Mouse (Mus musculus): ENCODE measurements at regions not wholly inside any gene's neighbourhood (a gene's known extent, or its start where the extent isn't known, plus 50 kb on each side); places are given as distances from the start of the nearest gene placed in this dataset.

GRCm38 (mm10) chr3:42570364-42571024, 828.1 kb downstream of the D3Ertd751e start:
- Histone ChIP-seq H3K36me3 (ENCODE audit: control insufficient read depth, insufficient read depth, low read length) (no peaks in the 10 kb centered on the region), H3K4me2 (replicated peaks; ENCODE audit: low read depth, low read length, severe bottlenecking) (no peak overlapping the region), H3K9me3 (ENCODE audit: control insufficient read depth, low read length) (no peaks in the 10 kb centered on the region), H3K27ac (replicated peaks; ENCODE audit: low read depth, low read length) (no peak overlapping the region), H3K4me1 (ENCODE audit: control insufficient read depth, insufficient read depth, low read length) (peaks cover 3% of the 10 kb centered on the region; the same call in 1 of the 2 replicates), H3K9ac (ENCODE audit: low read depth, low read length, severe bottlenecking) (no peak overlapping the region), H3K27me3 (ENCODE audit: control insufficient read depth, insufficient read depth, low read length) (no peaks in the 10 kb centered on the region), H3K4me3 (replicated peaks; ENCODE audit: low read length) (no peak overlapping the region)
- 67% methylated on average over 3 of the region's 3 CpGs for WGBS
- TF ChIP-seq POLR2A (IDR thresholded peaks at IDR 0.05; ENCODE audit: borderline replicate concordance, extremely low read depth, insufficient read depth, insufficient read length) = no peak
- no peak for ATAC-seq (ENCODE audit: low FRiP score, low read depth)
- no peak for DNase-seq (ENCODE audit: low spot score)

DNA sequence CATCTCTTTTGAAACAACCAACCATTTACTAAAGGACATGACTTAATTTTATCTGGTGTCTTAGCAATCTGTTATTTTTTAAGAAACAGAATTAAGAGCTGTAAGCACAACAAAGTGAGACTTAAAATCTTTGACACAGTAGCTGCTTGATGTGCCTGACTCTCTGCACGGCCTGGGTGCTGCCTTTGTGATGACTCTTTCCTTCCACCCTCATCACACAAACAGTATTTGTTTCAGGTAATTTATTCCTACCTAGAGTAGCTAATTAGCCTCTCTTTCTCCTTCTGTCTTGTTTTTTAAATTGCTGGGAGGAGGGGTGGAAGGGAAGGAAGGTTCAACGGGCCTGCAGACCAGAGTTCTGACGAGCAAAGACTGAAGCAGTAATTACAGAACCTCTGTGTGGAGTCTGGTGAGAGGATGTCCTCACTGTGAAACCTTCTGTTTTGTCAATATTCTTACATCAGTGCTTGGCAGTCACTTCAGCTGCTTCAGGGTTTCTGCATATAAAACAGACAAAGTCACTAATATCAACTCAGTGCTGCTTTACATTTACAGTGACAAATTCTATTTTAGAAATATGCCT, 829.6 kb downstream of the D3Ertd751e start:
- no peak overlapping the region for H3K9ac ChIP-seq (ENCODE audit: low read depth, low read length, severe bottlenecking)
- H3K4me3 ChIP-seq (replicated peaks; ENCODE audit: low read length) = no peak overlapping the region
- no peaks in the 10 kb centered on the region for H3K36me3 ChIP-seq (ENCODE audit: control insufficient read depth, insufficient read depth, low read length)
- ATAC-seq (ENCODE audit: low FRiP score, low read depth) (no peak), DNase-seq (ENCODE audit: low spot score) (no peak)
- 29% methylated on average over 3 of the region's 3 CpGs for WGBS
- H3K27ac ChIP-seq (replicated peaks; ENCODE audit: low read depth, low read length) = no peak overlapping the region
- peaks cover 3% of the 10 kb centered on the region; the same call in 1 of the 2 replicates for H3K4me1 ChIP-seq (ENCODE audit: control insufficient read depth, insufficient read depth, low read length)
- no peaks in the 10 kb centered on the region for H3K27me3 ChIP-seq (ENCODE audit: control insufficient read depth, insufficient read depth, low read length)
- H3K4me2 ChIP-seq (replicated peaks; ENCODE audit: low read depth, low read length, severe bottlenecking) = no peak overlapping the region
- no peaks in the 10 kb centered on the region for H3K9me3 ChIP-seq (ENCODE audit: control insufficient read depth, low read length)
- no peak for TF ChIP-seq POLR2A (IDR thresholded peaks at IDR 0.05; ENCODE audit: borderline replicate concordance, extremely low read depth, insufficient read depth, insufficient read length)

DNA sequence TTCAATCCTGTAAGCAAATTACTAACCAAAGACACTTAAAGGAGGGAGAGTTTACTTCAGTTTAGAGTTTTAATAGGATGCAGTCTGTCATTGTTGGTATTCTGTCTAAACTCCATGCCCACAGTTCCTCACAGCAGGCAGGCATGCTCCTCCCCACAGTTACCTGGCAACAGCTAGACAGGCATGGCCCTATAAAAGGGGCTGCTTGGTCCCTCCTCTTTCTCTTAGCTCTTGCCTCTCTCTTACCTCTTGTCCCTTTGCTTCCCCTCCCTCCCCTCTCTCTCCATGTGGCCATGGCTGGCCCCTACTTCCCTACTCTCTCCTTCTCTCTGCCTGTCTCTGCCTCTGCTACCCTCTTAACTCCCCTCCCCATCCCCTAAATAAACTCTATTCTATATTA, 830.7 kb downstream of the D3Ertd751e start:
- no peak overlapping the region for H3K9ac ChIP-seq (ENCODE audit: low read depth, low read length, severe bottlenecking)
- TF ChIP-seq POLR2A (IDR thresholded peaks at IDR 0.05; ENCODE audit: borderline replicate concordance, extremely low read depth, insufficient read depth, insufficient read length) = no peak
- H3K4me1 ChIP-seq (ENCODE audit: control insufficient read depth, insufficient read depth, low read length) = peaks cover 3% of the 10 kb centered on the region; the same call in 1 of the 2 replicates
- no peak for ATAC-seq (ENCODE audit: low FRiP score, low read depth)
- no peaks in the 10 kb centered on the region for H3K9me3 ChIP-seq (ENCODE audit: control insufficient read depth, low read length)
- H3K36me3 ChIP-seq (ENCODE audit: control insufficient read depth, insufficient read depth, low read length) = no peaks in the 10 kb centered on the region
- H3K4me2 ChIP-seq (replicated peaks; ENCODE audit: low read depth, low read length, severe bottlenecking) = no peak overlapping the region
- no peak overlapping the region for H3K4me3 ChIP-seq (replicated peaks; ENCODE audit: low read length)
- no peak overlapping the region for H3K27ac ChIP-seq (replicated peaks; ENCODE audit: low read depth, low read length)
- H3K27me3 ChIP-seq (ENCODE audit: control insufficient read depth, insufficient read depth, low read length) = no peaks in the 10 kb centered on the region
- DNase-seq (ENCODE audit: low spot score) = no peak

- no peak overlapping the region for H3K27ac ChIP-seq (replicated peaks; ENCODE audit: low read depth, low read length)
- H3K27me3 ChIP-seq (ENCODE audit: control insufficient read depth, insufficient read depth, low read length) = no peaks in the 10 kb centered on the region
- DNase-seq (ENCODE audit: low spot score) (no peak), ATAC-seq (ENCODE audit: low FRiP score, low read depth) (no peak)
- H3K4me2 ChIP-seq (replicated peaks; ENCODE audit: low read depth, low read length, severe bottlenecking) = no peak overlapping the region
- 11% methylated on average over 1 of the region's 1 CpGs for WGBS
- H3K36me3 ChIP-seq (ENCODE audit: control insufficient read depth, insufficient read depth, low read length) = no peaks in the 10 kb centered on the region
- no peak overlapping the region for H3K9ac ChIP-seq (ENCODE audit: low read depth, low read length, severe bottlenecking)
- no peak for TF ChIP-seq POLR2A (IDR thresholded peaks at IDR 0.05; ENCODE audit: borderline replicate concordance, extremely low read depth, insufficient read depth, insufficient read length)
- H3K9me3 ChIP-seq (ENCODE audit: control insufficient read depth, low read length) = no peaks in the 10 kb centered on the region
- no peaks in the 10 kb centered on the region for H3K4me1 ChIP-seq (ENCODE audit: control insufficient read depth, insufficient read depth, low read length)
- H3K4me3 ChIP-seq (replicated peaks; ENCODE audit: low read length) = no peak overlapping the region
Measured at GRCm38 (mm10) chr3:42582311-42582710, 839.9 kb downstream of the D3Ertd751e start.

- H3K36me3 ChIP-seq (ENCODE audit: control insufficient read depth, insufficient read depth, low read length) = no peaks in the 10 kb centered on the region
- H3K27me3 ChIP-seq (ENCODE audit: control insufficient read depth, insufficient read depth, low read length) = no peaks in the 10 kb centered on the region
- no peak overlapping the region for H3K4me2 ChIP-seq (replicated peaks; ENCODE audit: low read depth, low read length, severe bottlenecking)
- H3K27ac ChIP-seq (replicated peaks; ENCODE audit: low read depth, low read length) = no peak overlapping the region
- TF ChIP-seq POLR2A (IDR thresholded peaks at IDR 0.05; ENCODE audit: borderline replicate concordance, extremely low read depth, insufficient read depth, insufficient read length) = no peak
- no peak; the same call in 1 of the 2 replicates for ATAC-seq (ENCODE audit: low FRiP score, low read depth)
- 19% methylated on average over 6 of the region's 6 CpGs for whole genome bisulfite sequencing
- no peak overlapping the region for H3K4me3 ChIP-seq (replicated peaks; ENCODE audit: low read length)
- H3K9ac ChIP-seq (ENCODE audit: low read depth, low read length, severe bottlenecking) = no peak overlapping the region
- H3K9me3 ChIP-seq (ENCODE audit: control insufficient read depth, low read length) = no peaks in the 10 kb centered on the region
- peak; percentile 24 for DNase-seq (ENCODE audit: low spot score)
- no peaks in the 10 kb centered on the region for H3K4me1 ChIP-seq (ENCODE audit: control insufficient read depth, insufficient read depth, low read length)
Measured at GRCm38 (mm10) chr3:42587296-42587932, 845.0 kb downstream of the D3Ertd751e start.
